Mouse (Mus musculus): ENCODE measurements around the gene Edem1.

Gene Edem1

DNA sequence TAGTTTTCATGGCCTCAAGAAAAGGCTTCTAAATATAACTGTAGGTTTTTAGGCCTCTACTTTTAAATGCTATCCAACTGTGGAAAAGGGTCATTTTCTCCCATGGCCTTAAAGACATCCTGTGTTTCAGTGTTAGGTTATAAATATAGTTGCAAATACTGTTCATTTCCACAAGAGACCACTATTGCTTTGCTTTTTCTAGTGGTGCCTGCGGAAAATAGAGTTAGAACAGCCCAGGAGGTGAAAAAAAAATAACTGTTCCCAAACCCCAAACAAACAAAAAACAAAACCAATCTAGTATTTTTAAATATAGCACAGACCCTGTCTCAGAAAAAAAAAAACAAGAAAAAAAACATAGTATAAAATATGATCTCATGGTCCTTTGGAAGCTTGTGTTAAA is 46.9 kb downstream of the Edem1 start:
- no peak for DNase-seq (ENCODE audit: low spot score)

DNA sequence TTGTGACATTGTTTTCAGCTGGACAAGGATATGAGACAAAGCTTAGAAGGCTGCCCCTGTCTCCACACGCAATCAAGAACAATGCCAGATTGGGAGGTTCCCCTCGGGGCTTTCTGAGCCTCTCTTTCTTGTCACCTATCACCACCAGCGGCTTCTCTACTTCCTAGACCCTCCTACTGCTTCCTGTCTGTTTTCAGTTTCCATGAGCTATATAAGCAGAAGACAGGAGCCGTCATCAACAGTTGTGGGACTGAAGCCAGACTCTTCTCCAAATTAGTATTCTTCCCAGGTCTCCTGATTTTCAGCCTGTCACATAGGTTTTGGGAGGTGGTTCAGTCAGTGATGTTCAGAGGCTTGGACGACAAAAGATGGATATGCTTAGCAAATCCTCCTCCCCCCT is 47.6 kb downstream of the Edem1 start:
- no peak for DNase-seq (ENCODE audit: low spot score)

DNA sequence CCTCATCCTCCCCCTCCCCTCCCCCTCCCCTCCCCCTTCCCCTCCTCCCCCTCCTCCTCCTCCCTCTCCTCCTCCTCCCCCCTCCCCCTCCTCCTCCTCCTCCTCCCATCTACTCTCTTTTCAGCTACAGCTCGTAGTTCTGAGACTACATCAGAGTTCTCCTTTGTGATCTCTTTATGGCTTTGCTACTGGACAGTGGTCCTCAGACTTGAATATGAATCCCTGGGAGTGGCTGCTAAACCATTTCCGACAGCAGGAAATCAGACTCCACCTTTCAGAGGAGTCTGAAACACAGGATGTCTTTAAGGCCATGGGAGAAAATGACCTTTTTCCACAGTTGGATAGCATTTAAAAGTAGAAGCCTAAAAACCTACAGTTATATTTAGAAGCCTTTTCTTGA is 48.0 kb downstream of the Edem1 start:
- DNase-seq (ENCODE audit: low spot score) = no peak

DNA sequence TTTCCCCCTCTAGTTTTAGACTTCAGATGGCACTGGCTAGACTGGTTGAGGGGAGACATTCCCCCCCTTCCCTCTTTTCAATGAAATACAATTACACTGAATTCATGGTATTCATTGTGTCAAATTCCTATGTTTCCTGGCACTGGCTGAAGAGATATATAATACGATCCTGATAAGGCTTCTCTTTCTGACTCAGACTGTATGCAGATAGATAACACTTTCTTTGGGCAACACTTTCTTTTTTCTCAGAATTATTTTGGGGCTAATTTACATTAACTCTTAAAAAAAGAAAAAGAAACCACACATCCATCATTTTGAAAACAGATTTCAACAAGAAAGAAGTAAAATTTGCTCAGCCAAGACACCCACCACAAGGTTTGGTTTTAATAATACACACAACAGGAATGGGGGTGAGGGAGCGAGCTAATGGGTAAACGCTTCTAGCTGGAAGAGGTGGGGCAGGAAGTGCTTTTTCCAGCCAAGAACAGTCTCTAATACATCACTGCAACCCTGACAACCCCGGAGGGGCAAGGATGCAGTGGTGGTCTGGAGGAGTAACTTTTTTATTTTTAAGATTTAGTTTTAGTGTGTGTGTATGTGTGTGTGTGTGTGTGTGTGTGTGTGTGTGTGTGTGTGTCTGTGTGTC is 52.0 kb downstream of the Edem1 start:
- DNase-seq (ENCODE audit: low spot score) = no peak

DNA sequence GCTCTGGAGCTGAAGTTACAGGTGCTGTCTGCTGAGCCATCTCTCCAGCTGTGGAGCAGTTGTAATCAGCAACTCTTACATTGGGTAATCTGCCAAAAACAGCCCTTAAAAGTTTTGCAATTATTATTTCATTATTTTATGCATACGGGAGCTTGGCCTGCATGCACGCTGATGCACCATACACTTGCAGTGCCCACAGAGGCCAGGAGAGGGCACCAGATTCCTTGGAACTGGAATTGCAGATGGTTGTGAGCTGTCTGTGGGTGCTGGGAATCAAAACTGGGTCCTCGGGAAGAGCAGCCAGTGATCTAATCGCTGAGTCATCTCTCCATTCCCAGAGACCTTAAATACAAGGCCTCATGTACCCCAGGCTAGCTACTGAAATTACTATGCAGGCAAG is 52.6 kb downstream of the Edem1 start:
- DNase-seq (ENCODE audit: low spot score) = no peak

DNA sequence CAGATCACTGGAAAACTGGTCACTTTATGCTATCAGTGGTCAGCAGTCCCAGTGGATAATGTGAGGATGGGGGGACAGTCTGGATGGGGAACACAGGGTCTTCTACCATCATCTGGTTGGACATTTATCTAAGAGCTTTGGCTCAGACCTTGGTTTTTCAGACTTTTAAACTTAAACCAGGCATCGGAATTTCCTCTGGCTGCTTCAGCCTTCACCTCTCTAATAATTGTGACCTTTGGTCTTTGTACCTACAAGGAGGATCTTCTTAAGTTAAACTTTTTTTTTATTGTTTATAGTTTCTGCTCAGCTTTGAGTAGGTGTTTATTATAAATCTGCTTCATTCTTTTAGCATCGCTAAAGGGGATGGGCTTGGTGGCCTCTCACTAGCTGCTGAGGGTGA is 55.4 kb downstream of the Edem1 start:
- DNase-seq (ENCODE audit: low spot score) = no peak

DNA sequence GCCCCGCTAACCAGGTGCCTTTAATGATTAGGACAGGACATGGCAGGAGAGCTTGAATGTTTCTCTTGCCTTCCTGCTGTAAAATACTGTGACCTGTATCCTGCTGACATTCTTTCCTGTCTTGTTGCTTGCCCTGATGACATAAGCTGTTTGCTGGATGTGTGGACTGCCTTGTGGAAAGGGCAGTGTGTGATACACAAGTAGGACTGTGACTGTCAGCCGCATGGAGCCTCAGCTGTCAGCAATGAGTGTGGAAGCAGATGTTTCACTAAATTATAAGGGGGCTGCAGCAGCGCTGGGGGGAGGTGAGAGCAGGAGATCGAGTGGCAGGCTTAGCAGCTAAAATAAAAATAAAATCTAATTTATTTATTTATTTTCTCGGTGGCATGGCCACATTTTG is 56.2 kb downstream of the Edem1 start:
- DNase-seq (ENCODE audit: low spot score) = no peak

DNA sequence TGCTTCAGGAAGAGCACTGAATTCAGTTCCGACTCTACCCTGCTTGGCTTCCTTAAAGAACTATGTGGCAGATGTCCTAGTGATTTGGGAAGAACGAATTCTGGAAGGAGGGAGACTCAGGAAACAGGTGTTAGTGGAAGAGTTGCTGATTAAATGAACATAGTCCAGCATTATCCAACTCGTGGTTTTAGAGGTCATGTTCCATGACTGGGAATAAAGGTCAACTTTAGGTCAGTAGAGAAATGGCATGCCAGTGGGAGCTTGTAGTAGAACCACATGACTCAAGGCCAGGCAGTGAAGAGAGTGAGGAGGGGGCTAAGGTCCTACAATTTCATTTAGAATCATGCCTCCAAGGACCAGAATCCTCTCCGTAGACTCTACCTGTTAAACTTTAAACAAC is 57.9 kb downstream of the Edem1 start:
- DNase-seq (ENCODE audit: low spot score) = no peak

DNA sequence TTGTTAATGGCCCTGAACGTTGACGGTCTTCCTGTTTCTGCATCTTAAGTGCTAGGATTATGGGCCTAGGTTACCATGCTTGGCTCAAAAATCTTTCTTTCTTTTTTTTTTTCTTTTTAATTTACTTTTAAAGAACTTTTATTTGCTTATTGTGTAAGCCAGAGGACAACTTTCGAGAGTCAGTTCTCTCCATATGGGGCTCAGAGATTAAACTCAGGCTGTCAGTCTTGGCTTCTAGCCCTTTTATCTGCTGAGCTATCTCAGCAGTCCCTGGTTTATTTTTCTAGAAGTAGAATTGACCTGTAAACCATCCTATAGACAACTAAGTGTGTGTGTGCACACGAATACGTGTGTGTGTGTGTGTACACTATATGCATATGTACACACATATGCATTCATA is 64.1 kb downstream of the Edem1 start:
- DNase-seq (ENCODE audit: low spot score) = no peak

DNA sequence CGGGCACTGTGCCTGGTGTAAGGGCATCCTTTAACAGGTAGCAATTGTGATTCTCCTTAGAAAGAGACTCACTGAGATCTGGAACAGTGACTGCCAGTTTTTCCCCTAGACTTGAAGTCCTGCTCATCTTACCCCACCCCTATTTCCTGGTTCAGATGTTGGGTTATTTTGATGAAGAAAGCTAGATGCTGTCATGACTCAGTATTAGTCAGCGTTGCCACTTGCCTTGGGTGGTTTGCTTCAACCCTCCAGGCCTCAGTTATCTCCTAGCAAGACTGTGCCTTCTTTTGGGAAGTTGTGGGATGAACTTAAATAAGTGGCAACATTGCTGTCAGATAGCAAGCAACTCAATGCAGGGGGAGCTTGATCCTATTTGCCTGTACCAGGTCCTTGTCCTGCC is 66.7 kb downstream of the Edem1 start:
- DNase-seq (ENCODE audit: low spot score) = no peak

DNA sequence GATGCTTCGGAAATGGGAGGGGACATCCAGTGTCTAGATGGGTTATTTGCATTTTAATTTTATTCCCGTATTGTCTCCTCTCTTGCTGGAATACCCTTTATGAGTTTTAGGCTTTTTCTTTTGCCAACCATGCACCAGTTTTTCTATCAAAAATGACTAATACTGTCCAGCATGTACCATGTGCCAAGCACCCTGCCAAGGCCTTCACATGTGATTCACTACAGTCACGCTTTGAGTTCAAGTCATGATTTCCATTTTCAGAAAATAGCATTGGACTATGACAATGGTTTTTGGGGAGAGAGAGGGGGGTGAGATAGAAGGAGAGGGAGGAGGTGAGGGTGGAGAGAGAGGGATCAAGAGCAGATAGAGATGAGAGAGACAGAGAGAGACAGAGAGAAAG is 67.5 kb downstream of the Edem1 start:
- no peak for DNase-seq (ENCODE audit: low spot score)

DNA sequence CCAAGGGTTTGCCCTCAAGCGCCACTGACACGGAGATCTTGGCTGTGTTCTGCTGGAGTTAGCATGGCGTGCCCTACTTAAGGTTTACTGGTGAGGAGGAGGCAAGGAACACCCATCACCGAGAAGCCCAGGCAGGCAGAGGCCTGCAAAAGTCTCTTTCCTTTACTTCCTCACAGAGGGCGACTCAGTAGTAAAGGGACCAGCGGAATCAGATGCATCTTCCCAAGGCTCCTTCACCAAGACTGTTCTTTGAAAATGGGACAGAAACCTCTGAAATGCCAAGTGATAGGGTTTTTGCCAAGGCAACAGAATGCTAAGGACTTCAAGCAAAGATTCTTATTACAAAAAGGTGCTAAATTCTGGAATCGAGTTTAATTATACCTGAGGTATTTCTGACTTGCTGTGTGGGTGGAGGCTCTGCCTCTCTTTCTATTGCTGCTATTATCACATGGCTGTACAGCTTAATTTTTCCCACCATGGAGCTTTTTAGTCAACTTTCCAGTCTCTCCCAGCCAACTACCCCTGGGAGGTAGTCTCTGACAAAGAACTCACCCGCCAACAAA is 68.2 kb downstream of the Edem1 start:
- DNase-seq (ENCODE audit: low spot score) = no peak

DNA sequence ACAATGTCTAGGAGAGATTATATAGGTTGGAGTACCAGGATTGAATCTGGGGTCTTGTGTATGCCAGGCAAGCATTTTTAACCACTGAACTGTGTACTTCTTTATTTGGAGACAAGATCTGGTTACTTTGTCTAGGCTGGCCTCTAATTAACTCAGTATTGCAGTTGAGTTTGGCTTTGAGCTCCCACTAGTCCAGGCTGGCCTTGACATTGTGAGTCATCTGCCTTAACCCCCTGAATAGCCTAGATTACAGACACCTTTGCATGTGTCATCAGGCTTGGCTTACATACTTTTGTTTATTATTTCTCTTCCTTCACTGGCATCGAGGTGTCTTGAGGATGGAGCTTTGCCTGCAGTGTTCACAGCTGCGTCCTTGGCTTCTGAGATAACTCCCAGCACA is 70.8 kb downstream of the Edem1 start:
- DNase-seq (ENCODE audit: low spot score) = no peak

DNA sequence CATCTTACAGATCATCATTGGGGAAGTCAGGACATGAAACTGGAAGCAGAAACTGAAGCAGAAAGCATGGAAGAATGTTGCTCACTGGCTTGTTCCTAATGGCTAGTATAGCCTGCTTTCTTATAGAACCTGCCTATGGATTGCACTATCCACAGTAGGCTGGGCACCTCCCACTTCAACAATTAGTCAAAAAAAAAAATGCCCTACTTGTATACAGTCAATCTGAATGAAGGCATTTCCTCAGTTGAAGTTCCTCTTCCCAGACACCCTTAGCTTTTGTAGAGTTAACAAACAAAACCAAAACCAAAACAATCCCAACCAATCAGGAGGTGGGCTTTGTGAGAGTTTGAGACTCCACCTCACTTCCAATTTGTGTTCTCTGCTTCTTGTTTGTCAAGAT is 73.7 kb downstream of the Edem1 start:
- no peak for DNase-seq (ENCODE audit: low spot score)

DNA sequence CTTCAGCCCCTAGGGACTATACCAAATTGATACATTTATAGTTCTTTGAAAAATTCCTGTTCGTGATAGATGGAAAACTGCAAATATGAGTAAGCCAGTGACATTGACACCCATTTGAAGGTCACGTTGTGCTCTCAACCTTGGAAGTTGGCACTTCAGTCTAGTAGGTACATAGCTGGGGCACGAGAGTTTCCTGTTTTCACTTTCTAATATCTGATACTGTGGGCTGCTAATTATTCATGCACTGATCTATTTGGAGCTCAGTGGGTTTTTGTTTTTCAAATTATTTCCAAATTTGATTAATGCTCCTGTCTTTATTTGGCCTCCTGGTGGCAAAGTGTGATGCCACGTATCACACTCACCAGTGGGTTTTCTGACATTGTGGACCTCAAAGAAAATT is 74.8 kb downstream of the Edem1 start:
- no peak for DNase-seq (ENCODE audit: low spot score)

DNA sequence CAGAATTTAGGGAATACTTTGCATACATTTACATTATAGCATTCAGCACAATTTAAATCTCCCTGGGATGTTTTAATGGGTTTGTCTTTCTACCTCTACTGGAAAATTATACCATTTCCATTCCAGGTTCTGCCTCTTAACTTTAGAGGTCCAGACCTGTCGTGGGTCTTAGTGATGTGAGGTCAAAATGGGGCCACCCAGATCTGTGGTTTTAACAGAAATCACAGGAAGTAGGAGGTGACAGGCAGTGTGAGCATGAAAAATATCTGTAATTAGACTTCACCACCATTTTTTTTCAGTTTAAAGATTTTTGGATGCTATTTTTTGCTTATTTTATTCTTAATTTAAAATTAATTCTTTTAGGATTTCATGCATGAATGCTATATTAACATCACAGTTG is 78.1 kb downstream of the Edem1 start:
- no peak for DNase-seq (ENCODE audit: low spot score)
